Mouse (Mus musculus): ENCODE measurements at regions not wholly inside any gene's neighbourhood (a gene's known extent, or its start where the extent isn't known, plus 50 kb on each side); places are given as distances from the start of the nearest gene placed in this dataset.

DNA sequence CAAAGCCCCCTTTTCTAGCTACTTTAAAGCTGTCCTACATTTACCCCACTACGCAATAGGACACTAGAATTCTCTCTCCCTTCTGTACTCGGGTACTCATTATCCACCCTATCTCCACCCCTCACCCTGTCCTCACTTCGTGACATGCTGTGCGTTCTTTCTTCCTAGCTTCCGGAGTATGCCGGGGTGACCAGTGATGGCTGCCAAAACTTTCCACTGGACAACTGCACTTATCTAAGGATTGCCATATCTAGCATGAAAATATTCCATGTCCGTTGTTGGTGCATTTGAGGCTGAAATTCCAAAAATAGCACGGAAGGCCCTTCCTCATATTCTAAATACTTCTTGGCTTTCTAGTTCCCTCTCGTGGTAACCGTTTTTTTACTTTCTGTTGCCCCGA lies 54.5 kb upstream of the Slc9a9 start:
- 71% methylated on average over 11 of the region's 11 CpGs for WGBS
- no peak overlapping the region for H3K27ac ChIP-seq (ENCODE audit: insufficient read depth, low read depth, low read length)
- peaks cover 2% of the 10 kb centered on the region for H3K4me1 ChIP-seq (ENCODE audit: control insufficient read depth, insufficient read depth, low read length)
- TF ChIP-seq POLR2A (IDR thresholded peaks at IDR 0.05; ENCODE audit: insufficient read depth, low read depth, low read length) (no peak), CTCF (IDR thresholded peaks at IDR 0.05; ENCODE audit: insufficient read depth, low read depth, low read length) (no peak)
- no peak overlapping the region for H3K4me3 ChIP-seq (ENCODE audit: insufficient read depth, low read depth, low read length)

DNA sequence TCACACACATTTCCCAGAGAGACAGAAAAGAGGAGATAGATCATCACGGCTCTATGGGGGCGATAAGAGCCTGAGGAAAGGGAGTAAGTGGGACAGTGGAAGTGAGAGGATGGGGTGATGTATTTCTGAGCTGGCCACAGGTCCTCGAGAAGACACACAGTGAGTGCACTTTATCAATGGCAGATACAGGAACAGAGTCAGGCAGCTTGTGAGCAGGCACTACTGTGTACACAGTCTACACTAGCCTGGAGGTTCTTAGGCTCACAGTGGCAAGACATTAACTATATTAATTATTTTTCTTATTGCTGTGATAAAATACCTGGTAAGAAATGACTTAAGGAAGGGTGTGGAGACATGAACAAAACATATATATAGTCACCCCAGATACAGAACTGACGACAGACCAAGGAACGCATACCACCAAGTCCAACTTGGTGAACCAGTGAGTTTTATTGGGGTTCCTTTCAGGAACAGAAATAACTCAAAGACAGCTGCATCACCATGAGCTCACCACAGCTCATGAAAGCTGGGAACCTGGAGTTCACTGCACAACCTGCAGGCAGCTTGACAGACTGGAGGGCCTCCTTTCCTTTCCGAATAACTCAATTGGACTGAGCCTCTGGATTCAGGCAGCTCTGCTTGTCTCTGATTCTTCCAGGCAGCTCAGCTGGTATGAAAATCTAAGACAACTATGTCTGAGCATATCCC lies 51.5 kb upstream of the Slc9a9 start:
- Histone ChIP-seq H3K4me3 (ENCODE audit: insufficient read depth, low read depth, low read length) (no peak overlapping the region), H3K4me1 (ENCODE audit: control insufficient read depth, insufficient read depth, low read length) (no peaks in the 10 kb centered on the region), H3K27ac (ENCODE audit: insufficient read depth, low read depth, low read length) (no peak overlapping the region)
- TF ChIP-seq CTCF (IDR thresholded peaks at IDR 0.05; ENCODE audit: insufficient read depth, low read depth, low read length): no peak
- no peak for TF ChIP-seq POLR2A (IDR thresholded peaks at IDR 0.05; ENCODE audit: insufficient read depth, low read depth, low read length)
- 83% methylated on average over 6 of the region's 6 CpGs for WGBS
